Mouse (Mus musculus) intestine, embryonic 14.5 days (tissue): Measurements from ENCODE around the gene Cmklr1. TPM values are rescaled to one million over a fixed set of nuclear protein-coding genes. Genes with fewer than 3 reads are reported as not detected.
A peak's percentile ranks its signal among the peaks of the same experiment; 100 is the strongest.
"Not testable (repeated sequence)": the region's sequence is repeated elsewhere in the genome, so short reads cannot be mapped to it uniquely, and the experiment has no call there.

Source experiments
- ATAC-seq: fragments of 200-750 bp; cut with Nextera tagmentation; replicated peaks from 2 replicates; pipeline ENCODE4 v1.8.0; 2017; ENCODE audit warnings: low read depth, moderate number of reproducible peaks, moderate TSS enrichment, moderate library complexity; ENCODE audit not compliant: low FRiP score, low TSS enrichment
- DNase-seq: peaks from one replicate; pipeline ENCODE4 v3.0.0-alpha.2; 2018; ENCODE audit warnings: low spot score
- H3K27ac ChIP-seq: fragments of 300-500 bp; sonication (generic); 2 replicates; pipeline ENCODE4 v1.5.1; 2014; ENCODE audit warnings: low read depth, mild to moderate bottlenecking, control low read depth
- H3K27me3 ChIP-seq: fragments of 300-500 bp; sonication (generic); replicated peaks from 2 replicates; pipeline ENCODE4 v1.6.1; 2014; ENCODE audit warnings: low read length, control low read depth; ENCODE audit not compliant: control insufficient read depth, insufficient read depth
- H3K36me3 ChIP-seq: fragments of 300-500 bp; sonication (generic); 2 replicates; pipeline ENCODE4 v1.6.1; 2014; ENCODE audit warnings: low read length, control low read depth; ENCODE audit not compliant: control insufficient read depth, insufficient read depth
- H3K4me1 ChIP-seq: fragments of 300-500 bp; sonication (generic); replicated peaks from 2 replicates; pipeline ENCODE4 v1.6.1; 2014; ENCODE audit warnings: low read length, control low read depth, mixed read lengths; ENCODE audit not compliant: control insufficient read depth, insufficient read depth
- H3K4me2 ChIP-seq: fragments of 300-500 bp; sonication (generic); 2 replicates; pipeline ENCODE4 v1.6.1; 2014; ENCODE audit warnings: low read length
- H3K4me3 ChIP-seq: fragments of 300-500 bp; sonication (generic); 2 replicates; pipeline ENCODE4 v1.5.1; 2014; ENCODE audit warnings: low read depth, low read length, control low read depth, mixed read lengths
- H3K9ac ChIP-seq: fragments of 300-500 bp; sonication (generic); 2 replicates; pipeline ENCODE4 v1.6.1; 2014; ENCODE audit warnings: mild to moderate bottlenecking, low read length
- H3K9me3 ChIP-seq: fragments of 300-500 bp; sonication (generic); 2 replicates; pipeline ENCODE4 v1.6.1; 2016; ENCODE audit warnings: low read length, control low read depth; ENCODE audit not compliant: control insufficient read depth
- WGBS: fragments of 180-500 bp; shearing (Covaris S2); extraction: QIAGEN DNeasy Blood & Tissue Kit; methylation state at CpG from one replicate; pipeline ENCODE4 v1.1.7; 2014; 5-methylcytosine and 5-hydroxymethylcytosine counted together
- polyA plus RNA-seq: library from polyadenylated mRNA; unstranded; fragments of >200 nt; fragmentation: Nextera tagmentation; extraction: Ambion mirVana; gene quantifications from 2 replicates; pipeline ENCODE4 v1.2.1, GENCODE M21; 2014

The Cmklr1 gene
- polyA plus RNA-seq, 1 experiment from 2014 or later = 2.4 TPM

GRCm38 (mm10) chr5:113596780-113597353 is 53.4 kb downstream of the Cmklr1 start:
- Histone ChIP-seq H3K4me1 (0 out of 2 replicates have a peak, but pooled peaks cover 1% of the 10 kb centered on the region), H3K9ac (no peak overlapping the region), H3K36me3 (no peaks in the 10 kb centered on the region), H3K4me3 (no peak overlapping the region), H3K4me2 (no peak overlapping the region), H3K27ac (no peak overlapping the region), H3K27me3 (no peaks in the 10 kb centered on the region), H3K9me3 (0 out of 2 replicates have a peak, but pooled peaks cover 6% of the 10 kb centered on the region)
- DNase-seq = no peak
- no peak for ATAC-seq
- WGBS = 64% methylated on average over 9 of the region's 9 CpGs

DNA sequence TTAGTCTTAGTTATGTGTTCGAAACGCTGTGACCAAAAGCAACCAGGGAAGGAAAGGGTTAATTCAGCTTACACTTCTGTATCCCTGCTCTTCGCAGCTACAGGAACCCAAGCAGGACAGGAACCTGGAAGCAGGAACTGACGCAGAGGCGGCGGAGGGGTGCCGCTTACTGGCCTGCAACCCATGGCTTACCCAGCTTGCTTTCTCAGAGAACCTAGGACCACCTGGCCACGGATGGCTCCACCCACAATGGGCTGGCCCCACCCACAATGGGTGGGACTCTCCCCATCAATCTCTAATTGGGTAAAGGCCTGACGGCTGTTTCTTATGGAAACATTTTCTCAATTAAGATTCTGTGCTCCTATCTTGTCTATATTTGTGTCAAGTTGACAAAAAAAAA is 54.0 kb downstream of the Cmklr1 start:
- Histone ChIP-seq H3K9me3 (0 out of 2 replicates have a peak, but pooled peaks cover 6% of the 10 kb centered on the region), H3K27me3 (no peaks in the 10 kb centered on the region), H3K4me2 (no peak overlapping the region), H3K4me3 (no peak overlapping the region), H3K4me1 (0 out of 2 replicates have a peak, but pooled peaks cover 4% of the 10 kb centered on the region), H3K27ac (no peak overlapping the region), H3K9ac (no peak overlapping the region), H3K36me3 (no peaks in the 10 kb centered on the region)
- DNase-seq (no peak), ATAC-seq (no peak)
- WGBS = 82% methylated on average over 9 of the region's 9 CpGs

DNA sequence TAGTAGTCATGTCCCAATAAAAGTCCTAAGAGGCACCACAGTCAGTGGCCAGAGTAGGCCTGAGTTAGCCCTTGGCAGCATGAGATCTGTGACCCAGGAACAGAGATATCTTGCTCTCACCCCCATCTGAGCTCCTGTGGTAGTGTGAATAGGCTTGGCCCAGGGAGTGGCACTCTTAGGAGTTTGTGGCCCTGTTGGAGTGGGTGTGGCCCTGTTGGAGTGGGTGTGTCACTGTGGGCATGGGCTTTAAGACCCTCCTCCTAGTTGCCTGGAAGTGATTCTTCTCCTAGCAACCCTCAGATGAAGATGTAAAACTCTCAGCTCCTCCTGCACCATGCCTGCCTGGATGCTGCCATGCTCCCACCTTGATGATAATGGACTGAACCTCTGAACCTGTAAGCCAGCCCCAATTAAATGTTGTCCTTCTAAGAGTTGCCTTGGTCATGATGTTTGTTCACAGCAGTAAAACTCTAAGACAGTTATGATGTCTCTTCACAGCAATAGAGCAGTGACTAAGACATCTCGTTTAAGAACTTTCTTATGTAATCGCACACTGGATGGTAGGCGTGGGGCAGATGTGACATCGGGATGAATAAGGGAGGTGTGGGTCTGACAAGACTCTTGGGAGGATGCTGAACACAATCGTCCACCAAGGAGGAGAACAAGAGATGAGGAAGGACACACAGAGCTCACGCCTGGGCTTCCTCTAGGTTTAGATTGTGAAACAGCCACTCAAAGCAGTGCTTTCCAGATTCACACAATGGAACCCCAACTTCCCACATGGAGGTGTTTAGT is 56.1 kb downstream of the Cmklr1 start:
- no peak for ATAC-seq
- Histone ChIP-seq H3K9ac (no peak overlapping the region), H3K27ac (no peak overlapping the region), H3K4me1 (peaks cover 4% of the 10 kb centered on the region; the same call in 1 of the 2 replicates), H3K9me3 (0 out of 2 replicates have a peak, but pooled peaks cover 3% of the 10 kb centered on the region), H3K27me3 (no peaks in the 10 kb centered on the region), H3K4me2 (no peak overlapping the region), H3K4me3 (no peak overlapping the region), H3K36me3 (no peaks in the 10 kb centered on the region)
- DNase-seq = no peak
- WGBS = 84% methylated on average over 6 of the region's 6 CpGs

DNA sequence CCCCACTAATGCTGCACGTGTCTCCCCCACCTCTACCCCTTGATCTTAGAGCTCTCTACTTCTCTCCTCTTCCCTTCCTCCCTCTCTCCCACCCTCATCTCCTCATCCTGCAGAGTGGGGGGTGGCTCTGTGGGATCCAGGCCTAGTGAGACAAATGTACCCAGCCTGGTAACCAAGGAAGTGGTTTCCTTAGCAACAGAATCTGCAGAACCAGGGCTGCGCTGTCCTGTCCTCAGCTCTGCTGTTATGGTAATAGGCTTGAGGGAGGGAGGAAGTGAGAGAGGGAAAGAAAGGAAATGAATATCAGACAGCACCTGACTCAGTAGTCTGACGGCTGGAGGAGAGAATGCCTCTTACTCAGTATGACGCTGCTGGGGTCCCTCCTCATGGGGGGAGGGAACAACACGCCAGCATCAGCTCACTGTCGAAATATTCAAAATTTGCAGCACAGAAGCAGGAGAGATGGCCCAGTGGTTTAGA is 58.4 kb downstream of the Cmklr1 start:
- Histone ChIP-seq H3K4me2 (no peak overlapping the region), H3K4me1 (peaks cover 4% of the 10 kb centered on the region; the same call in 1 of the 2 replicates), H3K9ac (no peak overlapping the region), H3K27ac (no peak overlapping the region), H3K36me3 (no peaks in the 10 kb centered on the region), H3K27me3 (no peaks in the 10 kb centered on the region), H3K4me3 (no peak overlapping the region), H3K9me3 (0 out of 2 replicates have a peak, but pooled peaks cover 3% of the 10 kb centered on the region)
- ATAC-seq = peak; percentile 71; the same call in 1 of the 2 replicates
- DNase-seq = no peak
- 19% methylated on average over 6 of the region's 6 CpGs for WGBS

- WGBS = 8% methylated on average over 1 of the region's 3 CpGs
- Histone ChIP-seq H3K4me2 (no peak overlapping the region), H3K9me3 (0 out of 2 replicates have a peak, but pooled peaks cover 2% of the 10 kb centered on the region), H3K36me3 (no peaks in the 10 kb centered on the region), H3K27ac (no peak overlapping the region), H3K4me1 (peaks cover 4% of the 10 kb centered on the region; the same call in 1 of the 2 replicates), H3K9ac (no peak overlapping the region), H3K4me3 (no peak overlapping the region), H3K27me3 (no peaks in the 10 kb centered on the region)
- no peak for ATAC-seq
- no peak for DNase-seq
These were observed 59.1 kb downstream of the Cmklr1 start for GRCm38 (mm10) chr5:113591166-113591565.

- no peak overlapping the region for H3K4me3 ChIP-seq
- no peaks in the 10 kb centered on the region for H3K36me3 ChIP-seq
- H3K9ac ChIP-seq = no peak overlapping the region
- H3K4me2 ChIP-seq = no peak overlapping the region
- H3K9me3 ChIP-seq = no peaks in the 10 kb centered on the region
- 65% methylated on average over 5 of the region's 5 CpGs for WGBS
- DNase-seq (no peak), ATAC-seq (no peak)
- H3K27me3 ChIP-seq = no peaks in the 10 kb centered on the region
- no peak overlapping the region for H3K27ac ChIP-seq
- H3K4me1 ChIP-seq = peaks cover 4% of the 10 kb centered on the region; the same call in 1 of the 2 replicates
These were observed 60.1 kb downstream of the Cmklr1 start for GRCm38 (mm10) chr5:113590010-113590640.

DNA sequence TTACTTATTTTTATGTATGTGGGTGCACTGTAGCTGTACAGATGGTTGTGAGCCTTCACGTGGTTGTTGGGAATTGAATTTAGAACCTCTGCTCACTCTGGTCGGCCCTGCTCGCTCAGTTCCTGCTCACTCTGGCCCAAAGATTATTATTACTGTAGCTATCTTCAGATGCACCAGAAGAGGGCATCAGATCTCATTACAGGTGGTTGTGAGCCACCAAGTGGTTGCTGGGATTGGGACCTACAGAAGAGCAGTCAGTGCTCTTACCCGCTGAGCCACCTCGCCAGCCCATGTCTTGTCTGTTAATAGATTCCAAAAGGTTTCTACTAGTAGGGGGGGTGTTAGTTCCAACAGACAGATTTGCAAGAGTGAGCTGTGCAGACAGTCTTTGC is 63.8 kb downstream of the Cmklr1 start:
- not testable (repeated sequence) for H3K9ac ChIP-seq, ATAC-seq, H3K27me3 ChIP-seq, H3K27ac ChIP-seq, H3K9me3 ChIP-seq, H3K36me3 ChIP-seq, H3K4me3 ChIP-seq, H3K4me1 ChIP-seq, DNase-seq, H3K4me2 ChIP-seq
- WGBS = 58% methylated on average over 5 of the region's 5 CpGs

GRCm38 (mm10) chr5:113585619-113586457 is 64.4 kb downstream of the Cmklr1 start:
- not testable (repeated sequence) for H3K27ac ChIP-seq, H3K4me1 ChIP-seq, H3K4me3 ChIP-seq, H3K27me3 ChIP-seq, H3K9me3 ChIP-seq, H3K4me2 ChIP-seq, DNase-seq, ATAC-seq, H3K9ac ChIP-seq, H3K36me3 ChIP-seq
- 73% methylated on average over 17 of the region's 17 CpGs for WGBS
